Mouse (Mus musculus) adrenal gland, adult 8-10 months (tissue): Measurements from ENCODE around the gene Cpped1. TPM values are rescaled to one million over a fixed set of nuclear protein-coding genes. Genes with fewer than 3 reads are reported as not detected.

Source experiments
- DNase-seq: peaks from one replicate; pipeline ENCODE4 v3.0.0; 2022
- total RNA-seq, 4 experiments: library from RNA; stranded (reverse); gene quantifications; 2 replicates each; pipeline ENCODE4 v1.2.4; 2022

Cpped1 gene
- total RNA-seq = 10 to 100 TPM; 49.5 to 56.3 (median 50.5) TPM

- peak; percentile 86 for DNase-seq
Measured at GRCm38 (mm10) chr16:11909035-11909591, at the start of gene Cpped1. Gene Cpped1 (minus strand): TSS chr16:11909445.

- peak; percentile 7 for DNase-seq
Measured at GRCm38 (mm10) chr16:11940477-11940876, 31.2 kb upstream of the Cpped1 start.

DNA sequence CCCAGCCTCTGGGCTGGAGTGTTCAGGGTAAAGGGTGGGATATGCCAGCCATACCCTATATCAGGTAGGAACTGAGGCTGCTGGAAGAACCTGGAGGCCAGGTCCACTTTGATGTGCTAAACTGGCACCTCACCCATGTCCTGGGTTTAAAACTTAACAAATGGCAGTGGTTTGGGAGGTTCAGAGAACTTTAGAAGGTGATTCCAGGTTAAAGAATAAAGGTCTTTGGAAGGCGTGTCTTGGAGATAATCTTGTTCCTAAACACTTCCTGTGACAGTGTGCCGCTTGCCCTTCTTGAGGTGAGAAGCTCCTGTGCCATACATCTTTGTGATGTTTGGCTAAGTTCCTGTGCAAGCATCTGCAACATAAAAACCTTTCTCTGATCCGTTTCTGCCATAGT is 1.6 kb upstream of the Cpped1 start:
- no peak for DNase-seq

GRCm38 (mm10) chr16:11909817-11910216 is 572 bp upstream of the Cpped1 start:
- DNase-seq = no peak

DNA sequence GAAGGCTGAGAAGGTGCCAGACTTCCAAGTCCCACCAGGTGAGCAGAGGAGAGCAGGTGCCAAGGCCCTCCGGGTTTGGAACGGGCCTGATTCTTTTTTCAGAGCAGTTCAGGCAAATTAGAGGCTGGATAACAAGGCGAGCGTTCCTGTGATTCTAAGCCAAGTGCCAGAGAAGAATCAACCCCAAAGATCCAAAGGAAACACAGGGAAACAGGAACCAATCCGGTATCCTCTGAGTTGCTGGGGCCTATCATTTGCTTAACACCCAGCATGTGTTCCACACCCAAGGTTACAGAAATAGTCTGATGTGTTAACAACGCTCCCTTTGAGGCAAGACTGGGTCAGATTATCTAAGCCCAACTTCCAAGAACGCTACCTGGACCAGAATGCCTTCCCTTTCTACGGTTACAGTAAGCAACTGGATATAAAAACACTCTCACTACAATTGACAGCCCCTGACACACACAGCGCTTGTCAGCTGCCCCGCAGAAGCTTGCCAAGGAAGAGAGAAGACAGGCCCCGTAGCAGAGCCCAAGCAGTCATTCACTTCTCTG is 707 bp downstream of the Cpped1 start:
- no peak for DNase-seq

DNA sequence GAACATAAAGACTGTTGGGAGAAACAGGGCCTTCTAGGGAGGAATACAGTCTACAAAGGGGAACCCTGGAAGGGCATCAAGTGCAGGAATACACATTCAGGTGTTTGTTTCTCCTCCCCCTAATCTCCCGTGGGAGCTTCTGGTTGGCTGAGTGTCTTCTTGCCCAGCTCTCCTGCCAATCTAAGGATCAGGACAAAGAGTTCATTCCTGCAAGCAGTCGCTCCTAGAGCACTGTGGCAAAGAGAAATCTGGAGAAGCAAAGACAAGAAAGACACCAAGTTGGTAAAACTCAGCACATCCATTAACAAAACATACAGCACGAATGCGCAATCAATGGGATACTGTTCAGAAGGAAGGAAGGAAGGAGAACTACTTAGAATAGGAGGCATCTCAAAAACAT is 1.4 kb downstream of the Cpped1 start:
- no peak for DNase-seq

DNA sequence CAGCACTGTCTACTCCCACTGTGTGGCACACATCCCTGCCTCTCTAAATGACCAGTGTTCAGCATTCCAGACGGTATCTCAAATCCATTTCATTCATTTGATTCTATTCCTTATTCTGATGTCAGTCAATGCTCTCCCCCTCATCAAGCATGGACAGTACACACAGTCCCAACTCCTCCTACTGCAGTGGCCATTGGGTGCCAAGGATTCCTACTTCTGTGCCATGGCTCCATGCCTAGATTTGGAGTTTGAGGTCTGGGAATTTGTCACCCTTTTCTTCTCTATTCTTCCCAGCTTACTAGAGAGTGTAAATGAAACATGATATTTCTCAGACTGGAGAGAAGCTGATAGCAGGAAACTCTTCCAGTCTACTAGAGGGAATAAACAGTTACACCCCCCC is 2.3 kb downstream of the Cpped1 start:
- DNase-seq = no peak

GRCm38 (mm10) chr16:11905216-11905615 is 4.0 kb downstream of the Cpped1 start:
- DNase-seq = no peak

DNA sequence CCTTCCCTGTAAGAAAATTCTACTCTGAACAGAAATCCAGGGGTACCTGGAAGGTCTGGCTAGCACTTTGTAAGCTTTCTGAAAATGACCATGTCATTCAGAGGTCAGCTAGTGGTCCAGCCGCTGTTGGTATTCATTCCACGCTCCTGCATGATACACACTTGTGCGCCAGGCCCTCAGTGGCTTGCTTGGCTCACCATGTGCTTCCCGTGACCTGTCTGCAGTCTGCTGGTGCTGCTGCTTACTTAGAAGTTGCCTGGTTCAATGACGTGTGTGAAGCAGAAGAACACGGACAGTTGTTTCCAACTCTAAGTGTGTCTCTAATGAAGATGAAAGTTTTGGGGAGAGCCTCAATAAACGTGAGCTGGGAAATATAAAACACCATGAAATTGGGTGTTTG is 7.2 kb downstream of the Cpped1 start:
- DNase-seq = no peak

DNA sequence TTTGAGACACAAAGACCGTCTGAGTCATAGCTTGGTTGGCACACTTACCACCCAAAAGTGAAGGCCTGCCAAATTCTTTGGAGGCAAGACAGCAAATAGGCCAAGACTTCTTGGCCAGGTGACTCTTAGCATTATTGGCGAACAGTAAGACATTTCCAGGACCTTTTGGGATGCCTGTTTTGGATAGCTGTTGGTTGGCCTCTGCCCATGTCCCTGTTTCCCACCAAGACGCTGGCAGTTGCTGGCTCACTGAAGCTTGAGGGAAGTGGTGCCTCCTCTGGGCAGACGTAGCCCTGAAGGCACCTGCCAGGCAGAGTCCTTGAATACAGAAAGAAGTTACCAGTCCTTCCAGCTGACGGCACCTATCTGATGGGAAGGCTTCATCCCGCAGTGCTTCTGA is 8.9 kb downstream of the Cpped1 start:
- DNase-seq = peak; percentile 21

GRCm38 (mm10) chr16:11896411-11896810 is 12.8 kb downstream of the Cpped1 start:
- DNase-seq = no peak

DNA sequence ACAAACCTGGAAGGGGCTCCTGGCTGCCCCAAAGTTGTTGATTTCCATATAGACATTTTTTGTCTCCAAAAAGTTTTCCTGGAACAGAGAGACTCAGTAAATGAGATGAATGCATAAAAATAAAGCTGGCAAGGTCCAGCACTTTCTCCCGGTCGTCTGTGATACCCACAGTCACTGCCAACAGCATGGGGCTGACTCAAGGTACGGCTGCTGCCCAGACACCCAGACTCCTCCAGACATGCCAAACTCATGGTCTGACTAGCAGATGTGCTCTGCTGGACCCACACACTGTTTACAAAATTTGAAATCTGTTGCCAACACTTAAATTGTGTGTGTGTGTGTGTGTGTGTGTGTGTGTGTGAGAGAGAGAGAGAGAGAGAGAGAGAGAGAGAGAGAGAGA is 14.4 kb downstream of the Cpped1 start:
- DNase-seq = no peak

GRCm38 (mm10) chr16:11890186-11890585 is 19.1 kb downstream of the Cpped1 start:
- DNase-seq = no peak

GRCm38 (mm10) chr16:11889741-11890140 is 19.5 kb downstream of the Cpped1 start:
- no peak for DNase-seq

DNA sequence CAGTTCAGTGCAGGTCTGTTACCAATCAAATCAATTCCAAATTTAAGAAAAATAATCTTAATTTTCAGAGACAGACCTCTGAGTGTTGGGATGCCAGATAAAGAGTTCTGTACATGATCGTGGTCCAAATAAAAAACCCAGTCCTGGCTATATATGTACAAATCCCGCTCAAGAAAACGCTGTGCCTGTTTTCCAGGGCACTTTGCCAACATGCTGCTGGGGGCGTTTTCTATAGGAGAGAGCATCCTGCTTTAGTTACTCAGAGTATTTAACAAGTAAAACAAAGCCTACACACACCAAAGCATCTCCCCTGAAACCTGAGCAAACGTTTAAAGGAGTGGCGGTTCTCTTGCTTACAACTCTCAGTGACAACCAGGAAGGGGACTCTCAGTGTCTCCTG is 27.4 kb downstream of the Cpped1 start:
- no peak for DNase-seq

DNA sequence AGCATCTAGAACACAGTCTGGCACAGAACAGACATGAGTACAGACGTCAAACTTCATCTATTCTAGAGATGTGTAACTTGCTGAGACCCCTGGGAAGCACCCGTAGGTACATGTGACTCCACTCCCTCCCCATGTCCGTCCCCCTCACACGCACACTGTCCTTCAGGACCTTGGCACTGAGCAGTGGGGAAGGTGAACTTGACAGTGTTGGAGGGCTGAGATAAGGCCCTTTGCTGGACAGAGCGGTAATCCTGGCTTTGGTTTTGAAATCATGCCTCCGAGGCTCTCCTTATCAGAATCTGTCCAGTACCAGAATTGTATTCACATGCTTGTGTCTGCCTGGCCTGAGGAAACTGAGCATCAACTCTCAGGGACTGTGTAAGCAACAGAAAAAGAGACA is 28.8 kb downstream of the Cpped1 start:
- no peak for DNase-seq

GRCm38 (mm10) chr16:11879196-11879595 is 30.0 kb downstream of the Cpped1 start:
- DNase-seq = no peak

DNA sequence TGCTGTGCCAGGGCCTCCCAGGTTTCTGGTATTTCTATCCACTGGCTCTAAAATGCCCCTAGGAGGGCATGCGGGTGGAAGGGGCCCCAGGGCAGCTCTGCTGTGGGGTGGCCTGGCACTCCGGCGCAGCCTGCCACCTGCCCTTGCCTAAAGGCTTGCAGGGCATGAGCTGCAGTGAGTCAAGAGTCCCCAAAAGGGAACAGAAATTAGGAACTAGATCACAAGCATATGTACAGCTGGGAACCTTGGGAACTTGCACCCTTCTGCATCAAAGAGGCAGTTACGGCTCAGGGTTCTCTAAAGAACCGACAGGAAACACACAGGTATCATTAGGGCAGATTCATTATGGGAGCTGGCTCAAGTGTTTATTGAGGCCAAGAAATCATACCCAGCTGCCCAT is 34.0 kb downstream of the Cpped1 start:
- DNase-seq = no peak

- no peak for DNase-seq
Measured at GRCm38 (mm10) chr16:11873292-11873691, 36.0 kb downstream of the Cpped1 start.

DNA sequence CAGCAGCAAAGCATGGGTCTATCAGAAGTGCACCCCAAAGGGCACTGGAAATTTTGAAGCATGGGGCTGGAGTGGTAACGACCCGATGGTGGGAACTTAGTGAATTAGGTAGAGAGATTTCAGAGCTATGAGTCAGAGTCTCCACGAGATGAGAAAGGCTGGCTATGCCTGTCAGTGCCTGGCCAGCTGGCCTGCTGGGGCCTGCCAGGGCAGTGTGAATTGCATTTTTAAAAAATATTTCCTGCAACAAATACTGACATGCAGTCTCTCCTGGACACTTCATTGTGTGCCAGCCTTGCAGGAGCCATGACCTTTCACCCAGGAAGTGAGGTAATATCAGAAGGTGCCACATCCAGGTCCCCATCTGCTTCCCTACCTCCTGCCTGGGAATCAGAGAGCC is 40.8 kb downstream of the Cpped1 start:
- DNase-seq = no peak

- DNase-seq = no peak
Measured at GRCm38 (mm10) chr16:11852716-11853605, 56.3 kb downstream of the Cpped1 start.

DNA sequence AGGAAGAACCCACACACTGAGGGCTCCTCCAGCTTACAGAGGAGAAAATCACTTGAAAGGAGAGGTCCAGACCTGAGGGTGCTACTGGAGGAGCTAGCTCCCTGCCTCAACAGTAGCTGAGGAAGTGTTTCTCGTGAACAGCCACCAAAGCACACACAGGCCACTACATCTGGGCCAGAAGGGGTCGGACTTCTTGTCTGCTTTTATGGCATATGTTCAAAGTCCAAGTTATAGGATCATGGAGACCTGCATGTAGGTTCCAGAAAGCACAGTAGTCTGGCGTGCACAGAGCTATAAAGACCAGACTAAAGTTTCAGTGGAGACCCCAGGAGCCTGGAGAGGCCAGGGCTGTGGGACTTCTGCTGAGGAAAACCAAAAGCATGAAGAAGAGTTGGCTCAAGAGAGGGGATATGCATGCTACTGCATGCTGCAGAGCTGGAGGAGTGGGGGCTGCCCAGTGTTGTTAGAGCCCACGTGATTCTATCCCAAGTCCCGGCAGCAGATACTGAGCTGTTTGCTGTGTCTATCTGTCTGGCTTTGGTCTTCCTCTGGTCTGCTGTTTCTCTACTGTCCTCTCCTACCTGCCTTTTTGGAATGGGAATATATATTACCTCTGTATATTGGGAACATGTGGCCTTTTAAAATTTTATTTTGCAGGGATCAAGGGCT is 60.1 kb downstream of the Cpped1 start:
- DNase-seq = no peak

DNA sequence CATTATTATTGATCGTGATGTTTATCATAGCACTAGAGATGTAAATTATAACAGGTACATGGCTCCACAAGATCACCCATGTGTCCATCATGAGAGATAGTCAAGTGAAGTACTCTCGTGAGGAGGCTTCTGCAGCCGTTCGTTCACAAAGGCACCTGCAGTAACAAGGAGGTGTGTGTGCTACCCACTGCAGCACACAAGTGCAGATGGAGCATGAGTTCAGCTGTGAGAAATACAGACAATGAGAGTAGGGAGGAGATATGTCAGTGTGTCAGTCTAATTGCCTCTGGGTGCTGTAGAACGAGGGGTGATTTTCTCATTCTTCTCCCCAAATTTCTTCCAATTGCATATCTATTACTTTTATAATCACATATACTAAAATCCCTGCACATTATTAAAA is 63.9 kb downstream of the Cpped1 start:
- no peak for DNase-seq
